Mouse (Mus musculus) adipose tissue, adult 10 weeks (tissue): Measurements from ENCODE around the gene Slx. TPM values are rescaled to one million over a fixed set of nuclear protein-coding genes. Genes with fewer than 3 reads are reported as not detected.

Source experiments
- polyA plus RNA-seq: library from polyadenylated mRNA; stranded (reverse); fragments of 350-450 nt; fragmentation: Illumina TruSeq; extraction: RNeasy Lipid Tissue Mini Kit (QIAGEN cat#74804); gene quantifications from one replicate; pipeline ENCODE4 v1.2.3, GENCODE M21; 2014; ENCODE audit warnings: low read depth, low replicate concordance

The Slx gene
- polyA plus RNA-seq: not detected

DNA sequence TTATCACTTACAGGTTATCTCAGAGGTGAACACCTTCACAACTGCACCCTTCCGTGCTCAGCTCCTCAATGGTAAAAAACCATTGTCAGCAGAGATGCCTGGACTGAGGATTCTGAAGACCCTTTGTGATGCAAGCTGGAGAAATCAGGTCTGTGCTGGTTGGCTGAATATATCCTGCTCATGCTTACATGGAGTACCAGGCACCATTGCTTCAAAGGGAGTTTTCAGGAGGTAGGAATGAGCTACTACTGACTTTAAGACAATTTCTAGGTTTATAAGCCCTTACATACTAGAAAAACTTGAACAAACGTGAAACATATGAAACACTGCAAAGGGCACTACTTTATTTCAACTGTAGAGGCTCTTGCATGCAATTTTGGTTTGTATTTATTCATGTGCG lies at the start of gene Slx:
Gene Slx (minus strand): TSS at position 101 of the 400 bp plus-strand sequence.

Other genes starting within 250 kb of the Slx start
- gene Gm2030, start 235.5 kb downstream of the Slx start, polyA plus RNA-seq: not detected
- not detected for gene Gm14525, start 157.1 kb upstream of the Slx start, polyA plus RNA-seq